Mouse (Mus musculus): ENCODE results near the gene Hoxb3. TPM values are rescaled to one million over a fixed set of nuclear protein-coding genes. Genes with fewer than 3 reads are reported as not detected.

The Hoxb3 gene
- polyA plus RNA-seq, 1 experiment from 2014 or later, result not detected

MicroRNAs encoded within 50 kb of the gene (microRNA counts, 519-probe panel; counts per million panel counts)
- 2,412 counts per million, percentile 49 among the panel's probes with 10 or more counts for microRNA mmu-miR-10a

Small RNA genes within 50 kb of the gene (microRNA-seq; reads per million reads assigned to microRNA genes)
- 255 reads per million, percentile 66 among the genes with 10 or more reads in this experiment for gene Mir10a

Other genes starting within 250 kb of the Hoxb3 start
- gene Atp5g1, start 247.7 kb upstream of the Hoxb3 start, polyA plus RNA-seq (2015; fragmentation: Nextera tagmentation; extraction: Ambion mirVana), result 409 and 467 TPM in 2 replicates
- not detected in 2 replicates for gene Calcoco2, start 211.4 kb upstream of the Hoxb3 start, polyA plus RNA-seq (2015; fragmentation: Nextera tagmentation; extraction: Ambion mirVana)
- gene Ttll6, start 189.5 kb upstream of the Hoxb3 start, polyA plus RNA-seq (2015; fragmentation: Nextera tagmentation; extraction: Ambion mirVana), result 0.18 and 0.25 TPM in 2 replicates
- gene Hoxb13, start 129.0 kb upstream of the Hoxb3 start, polyA plus RNA-seq (2015; fragmentation: Nextera tagmentation; extraction: Ambion mirVana), result not detected in 2 replicates
- gene Hoxb9, start 51.9 kb upstream of the Hoxb3 start, polyA plus RNA-seq (2015; fragmentation: Nextera tagmentation; extraction: Ambion mirVana), result not detected in 2 replicates
- gene Hoxb8, start 41.4 kb upstream of the Hoxb3 start, polyA plus RNA-seq (2015; fragmentation: Nextera tagmentation; extraction: Ambion mirVana), result not detected in 2 replicates
- not detected in 2 replicates for gene Hoxb7, start 36.7 kb upstream of the Hoxb3 start, polyA plus RNA-seq (2015; fragmentation: Nextera tagmentation; extraction: Ambion mirVana)
- not detected in 2 replicates for gene Hoxb6, start 30.9 kb upstream of the Hoxb3 start, polyA plus RNA-seq (2015; fragmentation: Nextera tagmentation; extraction: Ambion mirVana)
- not detected in 2 replicates for gene Hoxb5, start 20.0 kb upstream of the Hoxb3 start, polyA plus RNA-seq (2015; fragmentation: Nextera tagmentation; extraction: Ambion mirVana)
- gene Hoxb4, start 5.1 kb upstream of the Hoxb3 start, polyA plus RNA-seq (2015; fragmentation: Nextera tagmentation; extraction: Ambion mirVana), result not detected in 2 replicates
- not detected in 2 replicates for gene Hoxb2, start 27.2 kb downstream of the Hoxb3 start, polyA plus RNA-seq (2015; fragmentation: Nextera tagmentation; extraction: Ambion mirVana)
- not detected in 2 replicates for gene Hoxb1, start 42.4 kb downstream of the Hoxb3 start, polyA plus RNA-seq (2015; fragmentation: Nextera tagmentation; extraction: Ambion mirVana)
- 2.7 and 2.8 TPM in 2 replicates for gene Skap1, start 141.3 kb downstream of the Hoxb3 start, polyA plus RNA-seq (2015; fragmentation: Nextera tagmentation; extraction: Ambion mirVana)